Mouse (Mus musculus) left cerebral cortex, adult 6 months (tissue): ENCODE measurements around the gene Gm438. TPM values are rescaled to one million over a fixed set of nuclear protein-coding genes. Genes with fewer than 3 reads are reported as not detected.

ENCODE experiments used
- long read RNA-seq, 2 experiments: library from polyadenylated mRNA; unstranded; transcript quantifications; one replicate each; pipeline ENCODE4 v2.0.0; 2019 to 2020
- polyA plus RNA-seq: library from polyadenylated mRNA; unstranded; fragments of <200 nt; fragmentation: Nextera tagmentation; gene quantifications from 2 replicates; pipeline ENCODE4 v1.2.3, GENCODE M21; 2021

Gm438 gene
- not detected in 2 replicates for polyA plus RNA-seq
- long read RNA-seq, experiment 1, result 0 reads
- long read RNA-seq, experiment 2, result 0 reads

DNA sequence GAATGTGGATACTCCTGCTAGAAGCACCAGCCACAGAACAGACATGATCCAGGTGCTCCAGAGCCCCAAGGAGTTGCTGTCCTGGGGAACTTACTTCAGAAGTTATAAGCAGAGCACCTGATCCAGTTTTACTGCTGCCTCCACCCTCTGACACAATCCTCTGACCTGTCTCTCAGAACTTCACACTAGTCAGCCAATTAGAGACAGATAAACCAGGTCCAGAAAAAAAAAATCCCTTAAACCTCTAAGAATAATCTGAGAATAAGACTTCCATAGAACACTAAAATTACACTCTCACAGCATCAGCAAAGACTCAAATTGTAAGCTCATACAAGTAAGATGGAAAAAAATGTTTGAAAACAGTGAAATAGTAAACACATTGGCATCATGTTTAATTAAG lies at the start of gene Gm438:
TSS of gene Gm438 (minus strand) at position 101 of the 400 bp plus-strand sequence.

Other genes with a start within 250 kb of the Gm438 start
- not detected in 2 replicates for gene Gm13124, start 221.4 kb downstream of the Gm438 start, polyA plus RNA-seq
- not detected in 2 replicates for gene Aadacl4, start 172.9 kb downstream of the Gm438 start, polyA plus RNA-seq
- not detected in 2 replicates for gene Gm436, start 100.2 kb downstream of the Gm438 start, polyA plus RNA-seq
- not detected in 2 replicates for gene Gm13178, start 65.2 kb downstream of the Gm438 start, polyA plus RNA-seq
- 61.9 and 94.7 TPM in 2 replicates for gene Dhrs3, start 106.2 kb upstream of the Gm438 start, polyA plus RNA-seq